Mouse (Mus musculus) thymus, postnatal 0 days (tissue): ENCODE results near the gene Rsad1. TPM values are rescaled to one million over a fixed set of nuclear protein-coding genes. Genes with fewer than 3 reads are reported as not detected.

Source experiments
- DNase-seq: peaks from one replicate; pipeline ENCODE4 v3.0.0-alpha.2; 2015; ENCODE audit warnings: low spot score
- polyA plus RNA-seq: library from polyadenylated mRNA; unstranded; fragments of >200 nt; fragmentation: Nextera tagmentation; extraction: Ambion mirVana; gene quantifications from 2 replicates; pipeline ENCODE4 v1.2.1, GENCODE M21; 2015

The Rsad1 gene
- polyA plus RNA-seq, 1 experiment from 2014 or later: 3.2 TPM

GRCm38 (mm10) chr11:94548041-94548784, 842 bp downstream of the Rsad1 start:
- DNase-seq: peak; percentile 27

- DNase-seq: no peak
Observed at GRCm38 (mm10) chr11:94547271-94547670, 1.8 kb downstream of the Rsad1 start.

- no peak for DNase-seq
Observed at GRCm38 (mm10) chr11:94546381-94546780, 2.7 kb downstream of the Rsad1 start.

- DNase-seq: no peak
Observed at GRCm38 (mm10) chr11:94544422-94544821, 4.6 kb downstream of the Rsad1 start.

- DNase-seq: peak; percentile 12
Observed at GRCm38 (mm10) chr11:94543932-94544331, 5.1 kb downstream of the Rsad1 start.

- no peak for DNase-seq
Observed at GRCm38 (mm10) chr11:94543344-94543743, 5.7 kb downstream of the Rsad1 start.

- no peak for DNase-seq
Observed at GRCm38 (mm10) chr11:94542400-94542799, 6.7 kb downstream of the Rsad1 start.

- DNase-seq: no peak
Observed at GRCm38 (mm10) chr11:94539761-94540160, 9.3 kb downstream of the Rsad1 start.

- no peak for DNase-seq
Observed at GRCm38 (mm10) chr11:94538733-94539292, 10.2 kb downstream of the Rsad1 start.

- no peak for DNase-seq
Observed at GRCm38 (mm10) chr11:94533171-94533570, 15.9 kb downstream of the Rsad1 start.

GRCm38 (mm10) chr11:94528879-94529278, 20.2 kb downstream of the Rsad1 start:
- no peak for DNase-seq

GRCm38 (mm10) chr11:94526171-94526879, 22.7 kb downstream of the Rsad1 start:
- DNase-seq: no peak

GRCm38 (mm10) chr11:94521219-94521843, 27.7 kb downstream of the Rsad1 start, which contains the start of gene Mycbpap:
Gene Mycbpap (minus strand): TSS chr11:94521742.
- DNase-seq: peak; percentile 10

GRCm38 (mm10) chr11:94513452-94513851, 35.6 kb downstream of the Rsad1 start:
- DNase-seq: no peak

- DNase-seq: no peak
Observed at GRCm38 (mm10) chr11:94508976-94509375, 40.1 kb downstream of the Rsad1 start.

- DNase-seq: no peak
Observed at GRCm38 (mm10) chr11:94501482-94501881, 47.6 kb downstream of the Rsad1 start.

- no peak for DNase-seq
Observed at GRCm38 (mm10) chr11:94500362-94500761, 48.7 kb downstream of the Rsad1 start.

GRCm38 (mm10) chr11:94499661-94500152, 49.3 kb downstream of the Rsad1 start, which contains the start of gene Epn3:
Gene Epn3 (minus strand): TSS chr11:94499974.
- DNase-seq: no peak

GRCm38 (mm10) chr11:94499035-94499434, 50.0 kb downstream of the Rsad1 start:
- DNase-seq: no peak

- no peak for DNase-seq
Observed at GRCm38 (mm10) chr11:94498093-94498996, 50.7 kb downstream of the Rsad1 start.

GRCm38 (mm10) chr11:94495415-94495814, 53.6 kb downstream of the Rsad1 start:
- no peak for DNase-seq
